Mouse (Mus musculus) left cerebral cortex, postnatal 36 days (tissue): ENCODE data around the gene Ndufs2. TPM values are rescaled to one million over a fixed set of nuclear protein-coding genes. Genes with fewer than 3 reads are reported as not detected.

Experiments
- DNase-seq, 2 experiments: peaks; one replicate each; pipeline ENCODE4 v3.0.0; 2021 to 2022; ENCODE audit warnings: low spot score in 2 of 2, mixed read lengths in 1 of 2
- intact Hi-C: fragments of 180-260 bp; cut with DNase I; formaldehyde crosslinking; loops from one replicate; pipeline ENCODE4 v1.15.1; 2025
- total RNA-seq, 2 experiments: library from RNA; stranded (reverse); gene quantifications; 2 replicates each; pipeline ENCODE4 v1.2.3; 2021

The Ndufs2 gene
- total RNA-seq, 2 experiments from 2014 or later, result 252 to 309 TPM

DNA sequence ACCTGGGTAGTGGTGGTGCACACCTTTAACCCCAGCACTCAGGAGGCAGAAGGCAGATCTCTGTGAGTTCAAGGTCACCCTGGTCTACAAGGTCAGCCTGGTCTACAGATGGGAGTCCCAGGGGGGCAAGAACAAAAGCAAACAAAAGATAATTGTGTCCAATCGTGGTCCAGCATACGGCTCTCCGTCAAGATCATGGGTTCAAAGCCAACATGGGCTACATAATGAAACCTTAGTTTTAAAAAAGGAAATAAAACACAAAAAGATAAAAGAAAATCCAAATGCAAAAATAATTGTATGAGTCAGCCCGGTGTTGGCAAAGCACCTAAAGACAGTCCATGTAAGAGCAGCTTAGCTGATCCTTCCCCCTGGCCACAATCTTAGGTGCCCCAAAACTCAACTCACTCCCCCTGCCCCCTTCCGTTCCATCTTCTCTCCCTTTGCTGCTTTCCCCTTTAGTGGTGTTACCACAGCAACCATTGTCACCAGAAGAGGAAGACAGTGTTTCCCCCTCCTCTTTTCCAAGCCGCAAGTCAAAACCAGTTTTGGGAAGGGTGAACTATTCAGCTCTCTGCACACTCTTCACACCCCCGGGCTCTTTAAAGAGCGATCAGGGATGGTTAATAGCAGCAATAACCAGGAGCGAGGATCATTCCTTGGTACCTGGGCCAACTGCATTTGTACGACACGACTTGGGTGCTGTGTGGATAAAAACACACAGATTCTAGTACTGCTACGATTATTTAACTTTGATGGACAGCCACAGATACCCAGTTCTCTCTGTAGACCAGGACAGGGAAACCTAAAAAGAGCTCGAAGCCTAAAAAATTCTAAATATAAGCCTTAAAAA lies 63.1 kb downstream of the Ndufs2 start:
- no peak for DNase-seq
- intact Hi-C loops, result no loop called here

DNA sequence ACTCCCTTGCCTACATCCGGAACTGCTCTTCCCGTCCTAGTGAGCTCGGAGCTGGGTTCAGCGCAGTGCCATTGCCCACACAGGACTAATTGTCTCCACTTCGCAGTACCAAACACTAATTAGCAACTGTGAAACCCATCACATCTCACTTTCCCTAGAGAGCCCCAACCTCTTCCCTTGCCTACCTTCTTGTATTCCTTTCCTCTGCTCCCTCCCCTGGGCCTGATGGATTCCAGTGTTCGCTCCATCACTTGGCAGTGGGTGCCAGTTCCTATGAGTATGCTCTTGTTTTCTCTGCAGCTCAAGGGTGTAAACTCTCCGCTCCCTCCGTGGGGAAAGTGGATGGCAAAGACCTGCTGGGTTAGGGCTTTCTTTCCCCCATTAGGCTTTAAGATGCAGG lies 65.5 kb downstream of the Ndufs2 start:
- no peak for DNase-seq
- intact Hi-C loops, result no loop called here

Other genes starting within 250 kb of the Ndufs2 start
- gene Fcgr4, start 232.5 kb downstream of the Ndufs2 start, total RNA-seq, result not detected
- gene Fcgr3, start 186.5 kb downstream of the Ndufs2 start, total RNA-seq, result 10 to 100 TPM in 1 of 2 experiments, 1 to 10 TPM in 1; 9.0 to 13.6 TPM
- gene Cfap126, start 137.5 kb downstream of the Ndufs2 start, total RNA-seq, result 1 to 10 TPM in 1 of 2 experiments, not detected in 1; 1.1 TPM
- 100 to 1,000 TPM; 200 to 204 TPM for gene Sdhc, start 100.8 kb downstream of the Ndufs2 start, total RNA-seq
- not detected for gene Mpz, start 100.7 kb downstream of the Ndufs2 start, total RNA-seq
- gene Pcp4l1, start 55.1 kb downstream of the Ndufs2 start, total RNA-seq, result 100 to 1,000 TPM in 1 of 2 experiments, 10 to 100 TPM in 1; 95.1 to 123 TPM
- under 1 TPM in 1 of 2 experiments, not detected in 1; 0.17 TPM for gene Nr1i3, start 37.4 kb downstream of the Ndufs2 start, total RNA-seq
- gene Tomm40l, start 28.9 kb downstream of the Ndufs2 start, total RNA-seq, result 10 to 100 TPM; 81.7 to 86.7 TPM
- 1 to 10 TPM; 1.8 to 2.3 TPM for gene Apoa2, start 26.3 kb downstream of the Ndufs2 start, total RNA-seq
- gene Fcer1g, start 17.0 kb downstream of the Ndufs2 start, total RNA-seq, result 10 to 100 TPM; 13.5 to 13.8 TPM
- gene Adamts4, start 967 bp downstream of the Ndufs2 start, total RNA-seq, result 10 to 100 TPM; 11.1 to 16.4 TPM
- gene B4galt3, start 18.9 kb upstream of the Ndufs2 start, total RNA-seq, result 10 to 100 TPM; 63.6 to 64.6 TPM
- 10 to 100 TPM; 21.7 to 26.6 TPM for gene Ppox, start 29.8 kb upstream of the Ndufs2 start, total RNA-seq
- 10 to 100 TPM; 50.9 to 65.6 TPM for gene Usp21, start 36.6 kb upstream of the Ndufs2 start, total RNA-seq
- 100 to 1,000 TPM; 107 to 121 TPM for gene Ufc1, start 43.6 kb upstream of the Ndufs2 start, total RNA-seq
- 10 to 100 TPM; 36.9 to 41.3 TPM for gene Dedd, start 77.8 kb upstream of the Ndufs2 start, total RNA-seq
- 10 to 100 TPM; 39.6 to 48.0 TPM for gene Nit1, start 94.3 kb upstream of the Ndufs2 start, total RNA-seq
- gene Pfdn2, start 94.3 kb upstream of the Ndufs2 start, total RNA-seq, result 100 to 1,000 TPM; 161 to 185 TPM
- 10 to 100 TPM in 1 of 2 experiments, 1 to 10 TPM in 1; 7.9 to 10.9 TPM for gene Klhdc9, start 109.4 kb upstream of the Ndufs2 start, total RNA-seq
- gene Nectin4, start 118.7 kb upstream of the Ndufs2 start, total RNA-seq, result 1 to 10 TPM; 2.3 to 3.9 TPM
- 1 to 10 TPM; 1.7 to 1.8 TPM for gene Arhgap30, start 137.6 kb upstream of the Ndufs2 start, total RNA-seq
- gene Usf1, start 159.9 kb upstream of the Ndufs2 start, total RNA-seq, result 100 to 1,000 TPM; 107 to 113 TPM
- gene Tstd1, start 167.5 kb upstream of the Ndufs2 start, total RNA-seq, result 1 to 10 TPM; 1.1 to 1.9 TPM
- gene F11r, start 186.1 kb upstream of the Ndufs2 start, total RNA-seq, result 1 to 10 TPM; 4.9 to 5.3 TPM